Mouse (Mus musculus): ENCODE data around the gene Dapk1.

DNA sequence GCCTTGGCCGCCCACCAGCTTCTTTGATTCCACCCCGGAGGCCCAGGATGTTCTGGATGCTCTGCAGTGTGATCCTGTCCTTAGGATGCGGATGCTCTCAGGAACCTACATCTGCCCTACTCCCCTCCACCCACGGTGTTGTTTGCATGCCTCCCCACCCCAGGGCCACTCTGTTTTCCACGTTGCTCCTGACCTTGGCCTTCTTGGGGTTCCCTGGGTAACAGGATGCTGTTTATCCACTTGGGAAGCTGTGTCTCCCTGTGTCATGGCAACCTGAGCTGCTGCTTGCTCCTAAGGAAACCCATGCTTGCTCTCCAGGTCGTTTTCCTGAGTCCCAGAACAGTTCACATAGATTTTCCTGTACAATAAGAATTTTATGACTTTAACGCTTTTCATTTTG lies 86.1 kb downstream of the Dapk1 start:
- TF ChIP-seq EP300 (optimal IDR thresholded peaks at IDR 0.05) (no peak), CTCF (IDR thresholded peaks at IDR 0.05; ENCODE audit: low read depth) (no peak)

Measured in stomach, postnatal 0 days (tissue).